Mouse (Mus musculus): ENCODE measurements around the gene Tbx3. TPM values are rescaled to one million over a fixed set of nuclear protein-coding genes. Genes with fewer than 3 reads are reported as not detected.

Tbx3 gene
- polyA plus RNA-seq (2016; fragmentation: Nextera tagmentation; extraction: Ambion mirVana) = 38.3 and 42.4 TPM in 2 replicates

DNA sequence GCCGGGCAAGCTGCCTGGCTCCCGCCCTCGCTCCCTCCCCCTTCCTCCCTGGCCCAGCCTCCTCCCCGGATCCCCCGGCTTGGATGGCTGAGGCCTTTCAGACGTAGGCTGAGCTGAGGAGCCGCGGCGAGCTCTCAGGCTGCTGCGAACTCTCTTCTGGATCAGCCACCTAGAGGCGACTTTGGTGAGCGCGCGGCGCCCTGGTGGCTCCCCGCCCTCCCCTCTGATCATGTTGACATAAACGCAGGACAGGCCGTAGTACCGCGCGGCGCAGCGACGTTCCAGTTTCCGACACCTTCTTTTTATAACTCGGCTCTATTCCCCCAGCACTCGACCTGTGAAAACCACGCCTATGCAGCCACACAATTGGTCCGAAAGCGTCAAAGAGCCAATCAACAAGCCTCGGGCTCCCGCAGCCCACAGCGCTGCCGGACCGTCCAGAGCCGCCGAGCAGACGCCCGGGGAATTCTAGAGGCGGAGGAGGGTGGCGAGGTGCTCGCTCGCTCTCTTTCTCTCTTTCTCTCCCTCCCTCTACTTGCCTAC lies at the start of gene Tbx3:
TSS of gene Tbx3 (plus strand) at position 104 of the 543 bp plus-strand sequence.
- ATAC-seq (ENCODE audit: insufficient number of reproducible peaks, insufficient read depth, low FRiP score, low TSS enrichment, low read depth) = peak; percentile 96
- H3K9ac ChIP-seq (replicated peaks) = peak within 1 kb of the TSS; percentile 79
- no peaks in the 10 kb centered on the region for H3K9me3 ChIP-seq
- peaks cover 92% of the 10 kb centered on the region for H3K27me3 ChIP-seq
- peaks cover 36% of the 10 kb centered on the region for H3K4me1 ChIP-seq (replicated peaks)
- no peaks in the 10 kb centered on the region for H3K36me3 ChIP-seq
- H3K4me2 ChIP-seq = peak within 1 kb of the TSS; percentile 75
- H3K27ac ChIP-seq = peak within 1 kb of the TSS; percentile 93
- under 1% methylated on average over 42 of the region's 43 CpGs for WGBS
- H3K4me3 ChIP-seq (replicated peaks) = peak within 1 kb of the TSS; percentile 48

DNA sequence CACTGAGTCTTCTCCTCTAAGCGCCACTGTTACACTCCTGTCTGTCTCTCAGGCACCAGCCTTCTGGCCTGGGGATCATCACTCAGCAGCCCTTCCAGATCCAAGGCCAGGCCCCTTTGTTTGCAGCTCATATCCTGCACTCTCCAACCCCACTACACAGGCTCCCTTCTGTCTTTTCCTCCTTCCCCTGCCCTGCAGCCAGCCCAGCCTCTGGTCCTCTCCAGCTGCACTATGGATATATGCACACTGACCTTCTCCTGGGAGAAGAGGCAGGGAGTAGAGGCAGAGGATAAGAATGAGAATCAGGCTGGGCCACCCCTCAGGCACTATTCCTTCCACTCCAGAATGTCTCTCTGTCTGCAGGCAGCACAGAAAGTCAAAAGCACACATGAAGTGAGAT lies 48.4 kb upstream of the Tbx3 start:
- Histone ChIP-seq H3K4me2 (no peak overlapping the region), H3K4me3 (replicated peaks) (no peak overlapping the region), H3K27ac (0 out of 2 replicates have a peak overlapping the region, but pooled peaks have one; percentile 35), H3K27me3 (peaks cover 90% of the 10 kb centered on the region), H3K36me3 (no peaks in the 10 kb centered on the region), H3K9me3 (no peaks in the 10 kb centered on the region), H3K9ac (replicated peaks) (no peak overlapping the region), H3K4me1 (replicated peaks) (peaks cover 36% of the 10 kb centered on the region)
- WGBS = 45% methylated on average over 1 of the region's 1 CpGs
- ATAC-seq (ENCODE audit: insufficient number of reproducible peaks, insufficient read depth, low FRiP score, low TSS enrichment, low read depth) = no peak

DNA sequence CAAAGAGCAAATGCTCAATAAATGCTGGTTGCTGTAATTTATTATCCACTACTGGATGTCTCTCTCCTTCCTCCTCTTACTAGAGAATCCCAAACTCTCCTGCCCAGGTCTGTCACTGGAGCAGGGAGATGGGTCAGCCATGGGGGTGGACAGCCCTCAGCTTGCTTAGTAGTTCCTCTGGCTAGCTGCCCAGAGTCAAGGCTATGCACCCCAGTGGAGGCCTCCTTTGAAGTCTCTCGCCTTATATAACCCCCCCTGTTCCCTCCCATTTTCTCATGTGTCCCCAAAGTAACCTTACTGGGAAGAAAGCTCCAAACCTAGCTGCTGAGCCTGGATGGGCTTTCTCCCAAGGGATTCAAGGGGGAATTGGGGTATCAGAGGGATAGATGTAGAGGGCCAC lies 45.9 kb upstream of the Tbx3 start:
- Histone ChIP-seq H3K4me2 (no peak overlapping the region), H3K4me1 (replicated peaks) (peaks cover 58% of the 10 kb centered on the region), H3K27ac (no peak overlapping the region), H3K9me3 (no peaks in the 10 kb centered on the region), H3K4me3 (replicated peaks) (no peak overlapping the region), H3K36me3 (no peaks in the 10 kb centered on the region), H3K9ac (replicated peaks) (no peak overlapping the region), H3K27me3 (peaks cover 96% of the 10 kb centered on the region)
- ATAC-seq (ENCODE audit: insufficient number of reproducible peaks, insufficient read depth, low FRiP score, low TSS enrichment, low read depth) = no peak
- 58% methylated on average over 1 of the region's 1 CpGs for WGBS

DNA sequence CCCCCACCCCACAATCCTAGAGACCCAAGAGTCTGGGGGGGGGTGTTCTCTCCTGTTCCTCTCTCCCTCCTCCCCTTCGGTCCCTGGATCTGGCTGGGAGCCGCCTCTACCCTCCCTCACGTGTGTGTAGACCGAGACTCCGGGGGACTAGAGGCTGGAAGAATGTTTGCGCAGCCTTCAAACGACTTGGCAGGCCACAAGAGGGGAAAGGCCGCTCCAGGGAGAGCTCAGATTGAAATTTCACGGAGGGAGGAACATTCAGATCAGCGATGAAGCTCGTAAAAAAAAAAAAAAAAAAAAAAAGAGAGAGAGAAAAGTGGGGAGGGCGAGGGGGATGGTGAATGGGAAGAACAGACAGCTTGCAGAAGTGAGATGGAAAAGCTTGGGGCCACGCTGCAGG lies 44.9 kb upstream of the Tbx3 start:
- no peak for ATAC-seq (ENCODE audit: insufficient number of reproducible peaks, insufficient read depth, low FRiP score, low TSS enrichment, low read depth)
- no peak overlapping the region for H3K4me3 ChIP-seq (replicated peaks)
- peak overlapping the region; percentile 26; the same call in 1 of the 2 replicates for H3K4me2 ChIP-seq
- no peak overlapping the region for H3K9ac ChIP-seq (replicated peaks)
- no peaks in the 10 kb centered on the region for H3K36me3 ChIP-seq
- WGBS = under 1% methylated on average over 13 of the region's 13 CpGs
- H3K27ac ChIP-seq = no peak overlapping the region
- H3K27me3 ChIP-seq = peaks cover 98% of the 10 kb centered on the region
- peaks cover 52% of the 10 kb centered on the region for H3K4me1 ChIP-seq (replicated peaks)
- no peaks in the 10 kb centered on the region for H3K9me3 ChIP-seq

DNA sequence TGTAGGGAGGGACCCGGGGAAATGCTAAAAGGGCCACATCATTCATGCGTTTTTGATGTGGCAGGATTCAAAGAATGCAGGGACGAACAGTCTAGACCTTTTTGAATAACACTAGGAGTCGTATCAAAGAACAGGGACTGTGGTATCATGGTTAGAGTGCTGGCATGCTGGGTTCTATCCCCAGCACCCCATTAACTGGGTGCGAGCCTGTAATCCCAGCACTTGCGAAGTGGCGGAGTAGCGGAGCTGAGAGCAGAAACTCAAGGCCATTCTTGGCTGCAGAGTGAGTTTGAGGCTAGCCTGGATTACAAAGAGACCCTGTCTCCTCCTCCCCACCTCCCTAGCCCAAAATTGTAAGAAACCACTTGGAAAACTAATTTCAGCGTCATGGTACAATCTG lies 44.3 kb upstream of the Tbx3 start:
- no peaks in the 10 kb centered on the region for H3K9me3 ChIP-seq
- peak overlapping the region; percentile 20; the same call in 1 of the 2 replicates for H3K4me3 ChIP-seq (replicated peaks)
- no peak overlapping the region for H3K27ac ChIP-seq
- peaks cover 52% of the 10 kb centered on the region for H3K4me1 ChIP-seq (replicated peaks)
- no peak overlapping the region for H3K9ac ChIP-seq (replicated peaks)
- 10% methylated on average over 9 of the region's 9 CpGs for WGBS
- no peak overlapping the region for H3K4me2 ChIP-seq
- H3K36me3 ChIP-seq = no peaks in the 10 kb centered on the region
- ATAC-seq (ENCODE audit: insufficient number of reproducible peaks, insufficient read depth, low FRiP score, low TSS enrichment, low read depth) = no peak
- H3K27me3 ChIP-seq = peaks cover 97% of the 10 kb centered on the region

DNA sequence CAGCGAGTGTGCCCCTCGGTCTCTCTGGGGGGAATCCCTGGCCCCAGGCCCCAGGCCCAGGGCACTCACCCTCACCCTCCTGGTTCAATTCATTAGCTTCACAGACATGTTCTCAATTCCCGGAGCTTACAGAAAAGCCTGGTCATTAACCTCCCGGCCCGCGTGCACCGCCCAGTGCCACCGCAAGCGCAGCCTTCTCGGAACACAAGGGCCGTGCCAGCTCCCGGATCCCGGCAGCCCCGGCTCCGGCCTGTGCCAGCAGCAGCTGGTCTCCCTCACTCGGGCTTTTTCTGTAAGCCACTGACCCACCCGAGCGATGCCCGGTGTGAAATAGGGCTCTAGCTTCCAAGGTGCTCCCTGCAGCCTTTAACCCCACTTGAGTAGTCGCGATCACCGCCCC lies 43.8 kb upstream of the Tbx3 start:
- Histone ChIP-seq H3K9me3 (no peaks in the 10 kb centered on the region), H3K27ac (no peak overlapping the region), H3K36me3 (no peaks in the 10 kb centered on the region), H3K4me2 (peak overlapping the region; percentile 47), H3K4me1 (replicated peaks) (peaks cover 52% of the 10 kb centered on the region), H3K27me3 (peaks cover 97% of the 10 kb centered on the region), H3K9ac (replicated peaks) (no peak overlapping the region; the same call in 1 of the 2 replicates), H3K4me3 (replicated peaks) (peak overlapping the region; percentile 20)
- 3% methylated on average over 22 of the region's 22 CpGs for whole genome bisulfite sequencing
- no peak for ATAC-seq (ENCODE audit: insufficient number of reproducible peaks, insufficient read depth, low FRiP score, low TSS enrichment, low read depth)

DNA sequence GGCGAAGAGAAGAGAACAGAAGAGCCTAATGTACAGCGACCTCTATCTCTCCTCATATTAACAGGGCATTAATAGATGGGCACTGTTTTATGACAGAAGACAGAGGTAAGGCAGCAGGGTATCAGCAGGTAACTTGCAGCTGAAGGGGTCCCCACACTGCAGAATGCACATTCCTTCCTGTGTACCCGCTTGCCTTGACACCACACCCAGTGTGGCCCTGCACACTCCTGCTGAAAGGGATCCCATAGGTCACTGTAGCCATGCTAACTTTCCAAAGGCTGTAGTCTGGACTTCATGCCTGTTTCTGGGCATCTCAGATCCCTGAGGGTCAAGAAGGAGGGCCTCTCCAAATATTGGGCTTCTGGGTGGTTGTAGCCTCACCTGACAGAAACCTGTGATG lies 42.4 kb upstream of the Tbx3 start:
- H3K27ac ChIP-seq = no peak overlapping the region
- H3K36me3 ChIP-seq = no peaks in the 10 kb centered on the region
- H3K27me3 ChIP-seq = peaks cover 97% of the 10 kb centered on the region
- 0 out of 2 replicates have a peak overlapping the region, but pooled peaks have one; percentile 28 for H3K4me2 ChIP-seq
- H3K9me3 ChIP-seq = no peaks in the 10 kb centered on the region
- ATAC-seq (ENCODE audit: insufficient number of reproducible peaks, insufficient read depth, low FRiP score, low TSS enrichment, low read depth) = no peak
- WGBS = 59% methylated on average over 3 of the region's 3 CpGs
- H3K9ac ChIP-seq (replicated peaks) = no peak overlapping the region
- no peak overlapping the region for H3K4me3 ChIP-seq (replicated peaks)
- peaks cover 46% of the 10 kb centered on the region for H3K4me1 ChIP-seq (replicated peaks)

DNA sequence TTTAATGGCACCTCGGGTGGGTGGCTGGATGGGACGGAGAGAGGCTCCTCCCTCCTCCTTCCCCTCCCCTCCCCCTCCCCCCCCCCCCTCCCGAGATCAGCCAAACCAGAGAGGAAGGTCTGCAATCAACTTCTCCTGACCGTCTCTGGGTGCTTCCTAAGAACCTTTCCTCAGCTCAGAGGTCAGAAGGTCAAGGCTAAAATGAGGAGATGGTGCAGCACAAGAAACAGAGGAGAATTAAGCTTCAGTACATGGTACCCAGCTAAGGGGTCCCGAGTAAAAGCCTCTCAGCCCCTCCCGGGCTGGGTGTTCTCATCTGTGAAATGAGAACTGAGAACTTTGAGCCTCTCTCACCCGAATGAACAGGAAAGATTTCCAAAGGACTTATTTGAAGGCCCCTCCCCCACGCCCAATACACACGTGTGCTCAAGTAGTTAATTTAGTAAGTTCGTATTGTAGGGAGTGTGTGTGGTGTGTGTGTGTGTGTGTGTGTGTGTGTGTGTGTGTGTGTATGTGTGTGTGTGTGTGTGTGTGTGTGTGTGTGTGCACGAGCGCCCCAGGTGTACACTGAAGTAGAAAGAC lies 41.6 kb upstream of the Tbx3 start:
- Histone ChIP-seq H3K9me3 (no peaks in the 10 kb centered on the region), H3K4me3 (replicated peaks) (no peak overlapping the region), H3K4me2 (peak overlapping the region; percentile 28), H3K9ac (replicated peaks) (no peak overlapping the region), H3K27ac (no peak overlapping the region), H3K36me3 (no peaks in the 10 kb centered on the region), H3K27me3 (peaks cover 97% of the 10 kb centered on the region), H3K4me1 (replicated peaks) (peaks cover 46% of the 10 kb centered on the region)
- ATAC-seq (ENCODE audit: insufficient number of reproducible peaks, insufficient read depth, low FRiP score, low TSS enrichment, low read depth) = no peak
- WGBS = 7% methylated on average over 10 of the region's 12 CpGs

DNA sequence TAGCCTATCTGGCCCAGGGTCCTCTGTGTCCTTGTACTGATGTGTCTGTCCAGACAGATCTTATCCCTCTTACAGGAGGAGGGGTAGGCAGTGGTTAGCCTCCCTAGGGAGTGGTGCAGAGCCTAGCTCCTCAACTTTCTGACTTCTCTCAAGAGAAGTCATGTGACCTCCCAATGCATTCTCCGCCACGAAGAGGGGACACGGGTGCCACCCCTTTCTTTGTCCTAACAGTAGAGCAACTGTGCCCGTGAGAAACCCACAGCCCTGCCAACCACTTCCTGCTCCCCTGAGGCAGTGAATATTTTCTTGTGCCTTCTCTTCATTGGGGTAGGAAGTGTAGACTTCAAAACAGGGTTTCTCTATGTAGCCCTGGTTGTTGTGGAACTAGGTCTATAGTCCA lies 36.9 kb upstream of the Tbx3 start:
- Histone ChIP-seq H3K36me3 (no peaks in the 10 kb centered on the region), H3K9ac (replicated peaks) (no peak overlapping the region), H3K27me3 (peaks cover 91% of the 10 kb centered on the region), H3K9me3 (no peaks in the 10 kb centered on the region), H3K4me2 (no peak overlapping the region), H3K27ac (no peak overlapping the region), H3K4me1 (replicated peaks) (peaks cover 18% of the 10 kb centered on the region), H3K4me3 (replicated peaks) (no peak overlapping the region)
- no peak for ATAC-seq (ENCODE audit: insufficient number of reproducible peaks, insufficient read depth, low FRiP score, low TSS enrichment, low read depth)
- 91% methylated on average over 4 of the region's 4 CpGs for WGBS

DNA sequence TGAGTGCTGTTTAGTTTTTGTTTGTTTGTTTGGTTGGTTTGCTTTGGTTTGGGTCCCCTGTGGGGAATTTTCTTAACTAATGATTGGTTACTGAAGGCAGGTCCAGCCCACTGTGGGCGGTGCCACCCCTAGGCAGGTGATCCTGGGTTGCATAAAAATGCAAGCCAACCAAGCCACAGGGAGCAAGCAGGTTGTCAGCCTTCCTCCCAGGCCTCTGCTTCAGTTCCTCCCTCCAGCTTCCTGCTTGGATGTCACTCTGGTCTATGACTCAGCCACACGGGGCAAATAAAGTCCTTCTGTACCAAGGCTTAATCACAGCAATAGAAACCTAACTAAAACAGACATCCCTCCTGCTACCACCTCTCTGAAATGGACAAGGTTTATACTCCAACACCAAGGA lies 35.6 kb upstream of the Tbx3 start:
- Histone ChIP-seq H3K27ac (no peak overlapping the region), H3K4me1 (replicated peaks) (peaks cover 5% of the 10 kb centered on the region), H3K9me3 (no peaks in the 10 kb centered on the region), H3K4me3 (replicated peaks) (no peak overlapping the region), H3K36me3 (no peaks in the 10 kb centered on the region), H3K27me3 (peaks cover 91% of the 10 kb centered on the region), H3K9ac (replicated peaks) (no peak overlapping the region), H3K4me2 (no peak overlapping the region)
- ATAC-seq (ENCODE audit: insufficient number of reproducible peaks, insufficient read depth, low FRiP score, low TSS enrichment, low read depth) = no peak
- 47% methylated on average over 2 of the region's 2 CpGs for WGBS

DNA sequence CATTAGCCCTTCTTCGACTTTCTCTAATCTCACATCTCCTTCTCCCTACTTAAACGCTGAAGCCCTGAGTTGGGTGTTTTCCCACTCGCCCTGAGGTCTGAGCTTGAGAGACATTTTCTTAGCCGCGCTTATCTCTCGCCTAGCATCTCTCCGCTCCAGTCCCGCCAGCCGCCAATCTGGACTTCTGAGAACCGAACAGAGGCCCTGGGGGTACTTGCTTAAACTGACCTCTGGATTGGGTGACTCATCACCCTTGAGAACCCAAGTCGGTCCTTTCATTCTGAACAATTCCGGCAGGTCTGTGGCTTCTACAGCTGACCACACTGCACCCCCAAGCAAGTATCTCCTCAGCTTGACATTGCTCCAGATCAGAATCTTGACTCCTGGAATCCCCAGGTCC lies 32.2 kb upstream of the Tbx3 start:
- ATAC-seq (ENCODE audit: insufficient number of reproducible peaks, insufficient read depth, low FRiP score, low TSS enrichment, low read depth) = no peak

DNA sequence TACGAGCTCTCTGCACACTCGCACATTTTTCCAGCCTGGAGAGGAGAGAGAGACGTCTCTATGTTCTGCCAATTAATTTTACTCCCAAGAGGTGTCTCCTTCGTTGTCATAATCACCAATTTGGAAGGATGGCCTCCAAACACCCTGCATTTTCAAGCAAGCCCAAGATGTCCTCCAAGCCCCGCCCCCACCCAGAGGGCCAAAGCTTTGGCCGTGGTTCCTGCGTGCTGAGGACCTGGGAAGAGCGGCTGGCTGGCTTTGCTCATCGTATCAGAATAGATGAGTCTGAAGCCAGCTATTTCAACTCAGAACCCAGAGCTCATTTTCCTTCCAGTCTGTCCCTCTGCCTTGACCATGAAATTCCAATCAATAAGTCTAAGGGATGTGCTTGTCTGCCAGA lies 29.4 kb upstream of the Tbx3 start:
- no peak for ATAC-seq (ENCODE audit: insufficient number of reproducible peaks, insufficient read depth, low FRiP score, low TSS enrichment, low read depth)
- Histone ChIP-seq H3K4me1 (replicated peaks) (peaks cover 12% of the 10 kb centered on the region), H3K4me2 (no peak overlapping the region), H3K9me3 (no peaks in the 10 kb centered on the region), H3K27ac (no peak overlapping the region), H3K9ac (replicated peaks) (no peak overlapping the region), H3K4me3 (replicated peaks) (no peak overlapping the region), H3K36me3 (no peaks in the 10 kb centered on the region), H3K27me3 (peaks cover 93% of the 10 kb centered on the region)
- 65% methylated on average over 9 of the region's 9 CpGs for WGBS

More for the DNA sequence above, 32.2 kb upstream of the Tbx3 start:
- Histone ChIP-seq H3K4me1 (replicated peaks) (peaks cover 10% of the 10 kb centered on the region), H3K27ac (no peak overlapping the region), H3K4me2 (no peak overlapping the region), H3K4me3 (replicated peaks) (no peak overlapping the region), H3K27me3 (peaks cover 91% of the 10 kb centered on the region), H3K9me3 (no peaks in the 10 kb centered on the region), H3K9ac (replicated peaks) (no peak overlapping the region), H3K36me3 (no peaks in the 10 kb centered on the region)
- 48% methylated on average over 12 of the region's 12 CpGs for WGBS

Data from limb, embryonic 12.5 days (tissue).